Mouse (Mus musculus) hindbrain, embryonic 15.5 days (tissue): Measurements from ENCODE around the gene Pacrg. TPM values are rescaled to one million over a fixed set of nuclear protein-coding genes. Genes with fewer than 3 reads are reported as not detected.

Experiments used
- ATAC-seq: fragments of 200-750 bp; cut with Nextera tagmentation; 2 replicates; pipeline ENCODE4 v1.8.0; 2017; ENCODE audit warnings: low read depth, moderate number of reproducible peaks, moderate TSS enrichment; ENCODE audit not compliant: low FRiP score
- H3K27ac ChIP-seq: fragments of 300-500 bp; sonication (generic); replicated peaks from 2 replicates; pipeline ENCODE4 v1.5.1; 2015; ENCODE audit warnings: mild to moderate bottlenecking, inconsistent platforms
- H3K27me3 ChIP-seq: fragments of 300-500 bp; sonication (generic); 2 replicates; pipeline ENCODE4 v1.6.1; 2015; ENCODE audit warnings: control low read depth, inconsistent platforms
- H3K36me3 ChIP-seq: fragments of 300-500 bp; sonication (generic); 2 replicates; pipeline ENCODE4 v1.6.1; 2015; ENCODE audit warnings: control low read depth, inconsistent platforms
- H3K4me1 ChIP-seq: fragments of 300-500 bp; sonication (generic); replicated peaks from 2 replicates; pipeline ENCODE4 v1.6.1; 2015; ENCODE audit warnings: control low read depth, inconsistent platforms
- H3K4me2 ChIP-seq: fragments of 300-500 bp; sonication (generic); 2 replicates; pipeline ENCODE4 v1.6.1; 2015; ENCODE audit warnings: moderate library complexity, mild to moderate bottlenecking, inconsistent platforms
- H3K4me3 ChIP-seq: fragments of 300-500 bp; sonication (generic); 2 replicates; pipeline ENCODE4 v1.5.1; 2015; ENCODE audit warnings: mild to moderate bottlenecking, inconsistent platforms
- H3K9ac ChIP-seq: fragments of 300-500 bp; sonication (generic); 2 replicates; pipeline ENCODE4 v1.6.1; 2015; ENCODE audit warnings: inconsistent platforms
- H3K9me3 ChIP-seq: fragments of 300-500 bp; sonication (generic); 2 replicates; pipeline ENCODE4 v1.6.1; 2016; ENCODE audit warnings: control low read depth, inconsistent platforms
- WGBS: fragments of 180-500 bp; shearing (Covaris S2); methylation state at CpG from one replicate; pipeline ENCODE4 v1.1.7; 2015; 5-methylcytosine and 5-hydroxymethylcytosine counted together
- polyA plus RNA-seq: library from polyadenylated mRNA; unstranded; fragments of >200 nt; fragmentation: Nextera tagmentation; extraction: Ambion mirVana; gene quantifications from 2 replicates; pipeline ENCODE4 v1.2.1, GENCODE M21; 2015

The Pacrg gene
- 15.3 and 17.9 TPM in 2 replicates for polyA plus RNA-seq

DNA sequence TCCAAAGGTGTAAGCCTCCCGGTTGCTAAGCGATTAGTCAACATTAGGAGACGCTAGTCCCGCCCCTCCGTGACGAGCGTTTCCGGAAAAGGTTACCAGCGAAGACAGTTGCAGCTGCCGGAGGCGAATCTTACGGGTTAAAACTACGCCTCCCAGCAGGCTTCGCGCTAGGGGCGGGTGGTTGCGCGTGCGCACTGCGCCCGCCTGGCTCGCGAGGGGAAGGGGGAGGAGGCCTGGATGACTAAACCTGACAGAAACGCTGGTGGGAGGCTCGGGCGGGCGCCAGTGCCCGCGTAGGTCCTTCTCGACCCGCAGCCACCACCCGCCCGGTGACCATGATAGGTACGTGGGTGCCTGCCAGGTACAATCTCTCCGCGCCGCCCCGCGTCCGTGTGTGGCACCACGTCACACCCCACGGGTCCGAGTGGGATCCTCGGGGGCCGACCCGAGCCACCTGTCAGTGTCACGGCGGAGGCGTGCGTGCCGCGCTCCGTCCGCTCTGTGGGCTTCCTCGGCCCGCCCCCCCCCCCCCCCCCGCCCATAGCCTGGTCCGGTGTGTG is at the start of gene Pacrg, which contains the start of gene Prkn:
Gene Pacrg (minus strand): TSS at position 164 of the 560 bp plus-strand sequence.
Gene Prkn (plus strand): TSS at position 237 of the 560 bp plus-strand sequence.
- Histone ChIP-seq H3K9me3 (no peaks in the 10 kb centered on the region), H3K4me1 (peaks cover 9% of the 10 kb centered on the region; the same call in 1 of the 2 replicates), H3K9ac (peak within 1 kb of the TSS; percentile 71), H3K27me3 (no peaks in the 10 kb centered on the region), H3K4me3 (peak within 1 kb of the TSS; percentile 75), H3K4me2 (peak within 1 kb of the TSS; percentile 83), H3K27ac (peak within 1 kb of the TSS; percentile 88), H3K36me3 (no peaks in the 10 kb centered on the region)
- under 1% methylated on average over 48 of the region's 58 CpGs for WGBS
- peak; percentile 95 for ATAC-seq

- Histone ChIP-seq H3K9me3 (no peaks in the 10 kb centered on the region), H3K36me3 (no peaks in the 10 kb centered on the region), H3K4me1 (no peaks in the 10 kb centered on the region), H3K4me3 (no peak overlapping the region), H3K27ac (no peak overlapping the region), H3K9ac (no peak overlapping the region), H3K4me2 (no peak overlapping the region), H3K27me3 (no peaks in the 10 kb centered on the region)
- 10% methylated on average over 4 of the region's 4 CpGs for WGBS
- ATAC-seq = no peak
Measured at GRCm38 (mm10) chr17:10887924-10888323, 47.8 kb upstream of the Pacrg start.

- WGBS = 92% methylated on average over 1 of the region's 1 CpGs
- Histone ChIP-seq H3K27ac (no peak overlapping the region), H3K9me3 (no peaks in the 10 kb centered on the region)
Measured at GRCm38 (mm10) chr17:10882260-10882659, 42.1 kb upstream of the Pacrg start.

DNA sequence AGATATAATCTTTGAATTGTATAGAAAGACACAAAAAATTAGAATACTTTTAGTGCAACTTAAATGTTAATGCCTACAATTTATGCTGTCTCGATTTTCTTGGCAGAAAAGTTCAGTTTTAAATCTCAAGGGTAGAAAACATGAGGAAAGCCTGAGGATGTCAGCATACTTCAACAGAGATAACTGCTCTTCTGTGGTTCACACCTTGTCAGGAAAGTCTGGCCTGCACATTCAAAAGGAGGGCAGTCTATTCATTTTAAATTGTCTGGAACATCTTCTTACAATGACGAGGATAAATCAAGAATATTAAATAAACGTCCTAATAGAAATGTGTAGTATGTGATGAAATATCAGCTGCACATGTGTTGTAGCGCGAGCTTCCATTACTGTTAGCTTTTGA is 38.9 kb upstream of the Pacrg start:
- Histone ChIP-seq H3K4me1 (no peaks in the 10 kb centered on the region), H3K27ac (no peak overlapping the region), H3K36me3 (no peaks in the 10 kb centered on the region), H3K4me3 (no peak overlapping the region), H3K9ac (no peak overlapping the region), H3K4me2 (no peak overlapping the region), H3K9me3 (no peaks in the 10 kb centered on the region), H3K27me3 (no peaks in the 10 kb centered on the region)
- no peak for ATAC-seq
- WGBS = 88% methylated on average over 5 of the region's 5 CpGs

More at GRCm38 (mm10) chr17:10882260-10882659, 42.1 kb upstream of the Pacrg start:
- ATAC-seq = no peak
- no peak overlapping the region for H3K9ac ChIP-seq
- H3K27me3 ChIP-seq = no peaks in the 10 kb centered on the region
- no peak overlapping the region for H3K4me3 ChIP-seq
- H3K36me3 ChIP-seq = no peaks in the 10 kb centered on the region
- no peak overlapping the region for H3K4me2 ChIP-seq
- no peaks in the 10 kb centered on the region for H3K4me1 ChIP-seq

GRCm38 (mm10) chr17:10874208-10875187 is 34.4 kb upstream of the Pacrg start:
- 89% methylated on average over 7 of the region's 7 CpGs for WGBS
- no peaks in the 10 kb centered on the region for H3K4me1 ChIP-seq
- H3K27ac ChIP-seq = no peak overlapping the region
- H3K36me3 ChIP-seq = no peaks in the 10 kb centered on the region
- H3K4me3 ChIP-seq = no peak overlapping the region
- H3K4me2 ChIP-seq = no peak overlapping the region
- H3K9me3 ChIP-seq = no peaks in the 10 kb centered on the region
- H3K27me3 ChIP-seq = no peaks in the 10 kb centered on the region
- H3K9ac ChIP-seq = no peak overlapping the region
- no peak for ATAC-seq

DNA sequence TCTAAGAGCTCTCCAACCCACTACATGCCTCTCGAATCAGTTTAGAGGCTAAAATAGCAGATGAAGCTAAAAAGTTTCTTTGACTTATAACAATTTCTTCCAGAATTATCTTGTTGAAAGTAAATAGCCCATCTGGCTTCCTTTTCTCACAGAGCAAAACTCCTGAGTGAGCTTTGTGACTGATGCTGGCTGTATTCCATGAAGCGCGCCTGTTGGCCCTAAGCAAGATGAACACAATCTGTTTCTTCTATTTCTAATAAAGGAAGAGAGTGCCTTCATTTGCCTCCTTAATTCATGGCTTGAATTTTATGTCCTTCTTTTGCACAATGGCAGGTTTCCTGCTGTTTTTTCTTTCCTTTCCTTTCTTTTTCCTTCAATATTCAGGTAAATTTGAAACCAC is 14.1 kb upstream of the Pacrg start:
- Histone ChIP-seq H3K9ac (no peak overlapping the region), H3K4me1 (0 out of 2 replicates have a peak, but pooled peaks cover 4% of the 10 kb centered on the region), H3K9me3 (no peaks in the 10 kb centered on the region), H3K36me3 (no peaks in the 10 kb centered on the region), H3K4me3 (no peak overlapping the region), H3K4me2 (no peak overlapping the region), H3K27me3 (no peaks in the 10 kb centered on the region), H3K27ac (no peak overlapping the region)
- whole genome bisulfite sequencing = 81% methylated on average over 3 of the region's 3 CpGs
- no peak for ATAC-seq

GRCm38 (mm10) chr17:10840731-10841201 is 655 bp upstream of the Pacrg start:
- Histone ChIP-seq H3K36me3 (no peaks in the 10 kb centered on the region), H3K4me2 (peak overlapping the region; percentile 83), H3K9me3 (no peaks in the 10 kb centered on the region), H3K4me1 (peaks cover 9% of the 10 kb centered on the region; the same call in 1 of the 2 replicates), H3K9ac (peak overlapping the region; percentile 71), H3K27me3 (no peaks in the 10 kb centered on the region), H3K27ac (peak overlapping the region; percentile 88), H3K4me3 (peak overlapping the region; percentile 75)
- WGBS = 2% methylated on average over 20 of the region's 20 CpGs
- ATAC-seq = peak; percentile 52

GRCm38 (mm10) chr17:10818971-10819370 is 21.1 kb downstream of the Pacrg start:
- H3K9ac ChIP-seq = no peak overlapping the region
- ATAC-seq = no peak
- H3K4me3 ChIP-seq = no peak overlapping the region
- H3K27me3 ChIP-seq = no peaks in the 10 kb centered on the region
- no peak overlapping the region for H3K27ac ChIP-seq
- H3K9me3 ChIP-seq = no peaks in the 10 kb centered on the region
- H3K4me2 ChIP-seq = no peak overlapping the region
- WGBS = 72% methylated on average over 4 of the region's 4 CpGs
- H3K4me1 ChIP-seq = no peaks in the 10 kb centered on the region
- H3K36me3 ChIP-seq = no peaks in the 10 kb centered on the region

- 68% methylated on average over 2 of the region's 2 CpGs for WGBS
- H3K9ac ChIP-seq = no peak overlapping the region
- H3K27me3 ChIP-seq = no peaks in the 10 kb centered on the region
- no peak for ATAC-seq
- no peak overlapping the region for H3K4me2 ChIP-seq
- no peak overlapping the region for H3K4me3 ChIP-seq
- no peaks in the 10 kb centered on the region for H3K9me3 ChIP-seq
- H3K36me3 ChIP-seq = no peaks in the 10 kb centered on the region
- H3K27ac ChIP-seq = no peak overlapping the region
- no peaks in the 10 kb centered on the region; the same call in 1 of the 2 replicates for H3K4me1 ChIP-seq
Measured at GRCm38 (mm10) chr17:10808571-10808970, 31.5 kb downstream of the Pacrg start.

GRCm38 (mm10) chr17:10807261-10807998 is 32.7 kb downstream of the Pacrg start:
- no peak for ATAC-seq

DNA sequence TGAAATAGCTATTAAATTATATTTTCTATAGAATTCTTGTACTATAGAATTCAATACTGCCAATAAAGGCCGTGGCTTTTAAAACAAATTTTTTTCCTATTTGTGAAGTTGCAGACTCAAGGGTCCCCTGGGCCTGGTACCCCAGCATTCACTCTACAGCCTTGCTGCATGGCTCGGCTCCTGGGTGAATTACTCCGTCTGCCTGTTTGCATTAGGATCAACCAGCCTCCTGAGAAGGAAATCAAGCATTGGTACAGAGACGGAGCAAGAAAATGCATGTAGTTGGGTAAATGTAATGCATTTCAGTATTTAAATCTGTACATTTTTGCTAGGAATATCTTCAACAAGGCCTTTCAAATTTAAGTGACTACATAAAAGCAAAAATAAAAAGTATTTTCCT is 33.4 kb downstream of the Pacrg start:
- Histone ChIP-seq H3K27me3 (no peaks in the 10 kb centered on the region), H3K36me3 (no peaks in the 10 kb centered on the region), H3K9ac (no peak overlapping the region), H3K9me3 (no peaks in the 10 kb centered on the region), H3K4me3 (no peak overlapping the region), H3K27ac (no peak overlapping the region), H3K4me2 (no peak overlapping the region), H3K4me1 (no peaks in the 10 kb centered on the region; the same call in 1 of the 2 replicates)
- 67% methylated on average over 4 of the region's 4 CpGs for WGBS
- ATAC-seq = no peak

More at GRCm38 (mm10) chr17:10807261-10807998, 32.7 kb downstream of the Pacrg start:
- WGBS = 58% methylated on average over 13 of the region's 13 CpGs
- Histone ChIP-seq H3K27ac (no peak overlapping the region), H3K4me2 (no peak overlapping the region), H3K4me1 (no peaks in the 10 kb centered on the region; the same call in 1 of the 2 replicates), H3K4me3 (no peak overlapping the region), H3K9ac (no peak overlapping the region), H3K9me3 (no peaks in the 10 kb centered on the region), H3K36me3 (no peaks in the 10 kb centered on the region), H3K27me3 (no peaks in the 10 kb centered on the region)
